Mouse (Mus musculus) hindbrain, embryonic 13.5 days (tissue): Measurements from ENCODE around the gene Efna1. TPM values are rescaled to one million over a fixed set of nuclear protein-coding genes. Genes with fewer than 3 reads are reported as not detected.
A peak's percentile ranks its signal among the peaks of the same experiment; 100 is the strongest.

ENCODE experiments used
- ATAC-seq: fragments of 200-750 bp; cut with Nextera tagmentation; 2 replicates; pipeline ENCODE4 v1.8.0; 2017; ENCODE audit warnings: moderate TSS enrichment; ENCODE audit not compliant: low FRiP score
- H3K27ac ChIP-seq: fragments of 300-500 bp; sonication (generic); 2 replicates; pipeline ENCODE4 v1.5.1; 2015; ENCODE audit warnings: inconsistent platforms, mild to moderate bottlenecking, moderate library complexity
- H3K27me3 ChIP-seq: fragments of 300-500 bp; sonication (generic); 2 replicates; pipeline ENCODE4 v1.6.1; 2015; ENCODE audit warnings: mild to moderate bottlenecking, inconsistent platforms
- H3K36me3 ChIP-seq: fragments of 300-500 bp; sonication (generic); 2 replicates; pipeline ENCODE4 v1.6.1; 2015; ENCODE audit warnings: mild to moderate bottlenecking, inconsistent platforms
- H3K4me1 ChIP-seq: fragments of 300-500 bp; sonication (generic); replicated peaks from 2 replicates; pipeline ENCODE4 v1.6.1; 2015; ENCODE audit warnings: inconsistent platforms
- H3K4me2 ChIP-seq: fragments of 300-500 bp; sonication (generic); 2 replicates; pipeline ENCODE4 v1.6.1; 2015; ENCODE audit warnings: inconsistent platforms, mild to moderate bottlenecking, moderate library complexity
- H3K4me3 ChIP-seq: fragments of 300-500 bp; sonication (generic); 2 replicates; pipeline ENCODE4 v1.5.1; 2015; ENCODE audit warnings: mild to moderate bottlenecking, inconsistent platforms
- H3K9ac ChIP-seq: fragments of 300-500 bp; sonication (generic); 2 replicates; pipeline ENCODE4 v1.6.1; 2015; ENCODE audit warnings: mild to moderate bottlenecking, inconsistent platforms
- H3K9me3 ChIP-seq: fragments of 300-500 bp; sonication (generic); 2 replicates; pipeline ENCODE4 v1.6.1; 2016; ENCODE audit warnings: inconsistent platforms
- WGBS: fragments of 180-500 bp; shearing (Covaris S2); methylation state at CpG from one replicate; pipeline ENCODE4 v1.1.7; 2015; 5-methylcytosine and 5-hydroxymethylcytosine counted together
- polyA plus RNA-seq: library from polyadenylated mRNA; unstranded; fragments of >200 nt; fragmentation: Nextera tagmentation; extraction: Ambion mirVana; gene quantifications from 2 replicates; pipeline ENCODE4 v1.2.1, GENCODE M21; 2015

Gene Efna1
- polyA plus RNA-seq, 1 experiment from 2014 or later = 12.4 TPM

GRCm38 (mm10) chr3:89231772-89232275, 49.1 kb downstream of the Efna1 start:
- Histone ChIP-seq H3K4me1 (peaks cover 19% of the 10 kb centered on the region), H3K36me3 (peaks cover 41% of the 10 kb centered on the region), H3K4me3 (no peak overlapping the region), H3K27ac (no peak overlapping the region), H3K4me2 (no peak overlapping the region), H3K27me3 (0 out of 2 replicates have a peak, but pooled peaks cover 8% of the 10 kb centered on the region), H3K9me3 (no peaks in the 10 kb centered on the region), H3K9ac (no peak overlapping the region)
- 80% methylated on average over 16 of the region's 16 CpGs for WGBS
- ATAC-seq = no peak

GRCm38 (mm10) chr3:89231345-89231744, 49.6 kb downstream of the Efna1 start:
- H3K4me2 ChIP-seq = no peak overlapping the region
- no peak overlapping the region for H3K9ac ChIP-seq
- no peak overlapping the region for H3K27ac ChIP-seq
- no peaks in the 10 kb centered on the region for H3K9me3 ChIP-seq
- no peak overlapping the region for H3K4me3 ChIP-seq
- 81% methylated on average over 7 of the region's 7 CpGs for WGBS
- H3K27me3 ChIP-seq = 0 out of 2 replicates have a peak, but pooled peaks cover 8% of the 10 kb centered on the region
- H3K4me1 ChIP-seq = peaks cover 24% of the 10 kb centered on the region
- ATAC-seq = no peak
- H3K36me3 ChIP-seq = peaks cover 36% of the 10 kb centered on the region

GRCm38 (mm10) chr3:89230561-89230960, 50.4 kb downstream of the Efna1 start:
- Histone ChIP-seq H3K4me3 (no peak overlapping the region), H3K27me3 (0 out of 2 replicates have a peak, but pooled peaks cover 8% of the 10 kb centered on the region), H3K9me3 (no peaks in the 10 kb centered on the region), H3K27ac (no peak overlapping the region), H3K9ac (no peak overlapping the region), H3K36me3 (peaks cover 28% of the 10 kb centered on the region), H3K4me2 (no peak overlapping the region), H3K4me1 (peaks cover 32% of the 10 kb centered on the region)
- 84% methylated on average over 2 of the region's 2 CpGs for WGBS
- no peak for ATAC-seq

- no peak overlapping the region for H3K9ac ChIP-seq
- 0 out of 2 replicates have a peak, but pooled peaks cover 8% of the 10 kb centered on the region for H3K27me3 ChIP-seq
- ATAC-seq = no peak
- peaks cover 15% of the 10 kb centered on the region for H3K36me3 ChIP-seq
- H3K4me3 ChIP-seq = no peak overlapping the region
- 66% methylated on average over 4 of the region's 4 CpGs for WGBS
- no peaks in the 10 kb centered on the region for H3K9me3 ChIP-seq
- peak overlapping the region; percentile 68 for H3K4me2 ChIP-seq
- peaks cover 44% of the 10 kb centered on the region for H3K4me1 ChIP-seq
- H3K27ac ChIP-seq = no peak overlapping the region
These were observed 51.7 kb downstream of the Efna1 start for GRCm38 (mm10) chr3:89229276-89229675.

GRCm38 (mm10) chr3:89228836-89229235, 52.1 kb downstream of the Efna1 start, which contains the start of gene Muc1:
Muc1 (plus strand) TSS chr3:89229057.
- Histone ChIP-seq H3K4me3 (peak within 1 kb of the TSS; percentile 49), H3K9me3 (no peaks in the 10 kb centered on the region), H3K4me2 (peak within 1 kb of the TSS; percentile 68), H3K27me3 (0 out of 2 replicates have a peak, but pooled peaks cover 8% of the 10 kb centered on the region), H3K36me3 (peaks cover 11% of the 10 kb centered on the region), H3K4me1 (peaks cover 49% of the 10 kb centered on the region), H3K9ac (peak within 1 kb of the TSS; percentile 78), H3K27ac (peak within 1 kb of the TSS; percentile 92)
- WGBS = 29% methylated on average over 10 of the region's 10 CpGs
- ATAC-seq = no peak

- no peaks in the 10 kb centered on the region for H3K9me3 ChIP-seq
- peak overlapping the region; percentile 92 for H3K27ac ChIP-seq
- ATAC-seq = 0 out of 2 replicates have a peak, but pooled peaks have one; percentile 5
- WGBS = under 1% methylated on average over 20 of the region's 20 CpGs
- peaks cover 55% of the 10 kb centered on the region for H3K4me1 ChIP-seq
- H3K4me3 ChIP-seq = peak overlapping the region; percentile 49
- 0 out of 2 replicates have a peak, but pooled peaks cover 8% of the 10 kb centered on the region for H3K27me3 ChIP-seq
- peak overlapping the region; percentile 68 for H3K4me2 ChIP-seq
- H3K9ac ChIP-seq = peak overlapping the region; percentile 78
- H3K36me3 ChIP-seq = peaks cover 6% of the 10 kb centered on the region
These were observed 52.8 kb downstream of the Efna1 start for GRCm38 (mm10) chr3:89228180-89228549.

- Histone ChIP-seq H3K36me3 (peaks cover 7% of the 10 kb centered on the region), H3K9ac (peak overlapping the region; percentile 78), H3K9me3 (no peaks in the 10 kb centered on the region), H3K4me2 (peak overlapping the region; percentile 68), H3K4me3 (peak overlapping the region; percentile 49), H3K4me1 (peaks cover 62% of the 10 kb centered on the region), H3K27me3 (0 out of 2 replicates have a peak, but pooled peaks cover 8% of the 10 kb centered on the region), H3K27ac (peak overlapping the region; percentile 92)
- ATAC-seq = peak; percentile 56
- 2% methylated on average over 41 of the region's 41 CpGs for WGBS
These were observed 53.4 kb downstream of the Efna1 start for GRCm38 (mm10) chr3:89227307-89228179.

GRCm38 (mm10) chr3:89226900-89227299, 54.0 kb downstream of the Efna1 start, which contains the start of gene Mtx1:
Mtx1 (minus strand) TSS chr3:89227088.
- H3K36me3 ChIP-seq = peaks cover 7% of the 10 kb centered on the region
- H3K27ac ChIP-seq = peak within 1 kb of the TSS; percentile 92
- peak within 1 kb of the TSS; percentile 68 for H3K4me2 ChIP-seq
- ATAC-seq = peak; percentile 0
- peaks cover 62% of the 10 kb centered on the region for H3K4me1 ChIP-seq
- H3K9me3 ChIP-seq = no peaks in the 10 kb centered on the region
- H3K27me3 ChIP-seq = 0 out of 2 replicates have a peak, but pooled peaks cover 8% of the 10 kb centered on the region
- peak within 1 kb of the TSS; percentile 49 for H3K4me3 ChIP-seq
- H3K9ac ChIP-seq = peak within 1 kb of the TSS; percentile 78
- WGBS = 2% methylated on average over 20 of the region's 21 CpGs

- Histone ChIP-seq H3K4me1 (peaks cover 62% of the 10 kb centered on the region), H3K4me3 (peak overlapping the region; percentile 49), H3K27ac (peak overlapping the region; percentile 92), H3K4me2 (peak overlapping the region; percentile 68), H3K9me3 (no peaks in the 10 kb centered on the region), H3K9ac (peak overlapping the region; percentile 78), H3K27me3 (0 out of 2 replicates have a peak, but pooled peaks cover 8% of the 10 kb centered on the region), H3K36me3 (peaks cover 11% of the 10 kb centered on the region)
- WGBS = 8% methylated on average over 11 of the region's 11 CpGs
- ATAC-seq = no peak
These were observed 54.6 kb downstream of the Efna1 start for GRCm38 (mm10) chr3:89226361-89226760.

GRCm38 (mm10) chr3:89225918-89226317, 55.0 kb downstream of the Efna1 start:
- Histone ChIP-seq H3K9me3 (no peaks in the 10 kb centered on the region), H3K4me1 (peaks cover 64% of the 10 kb centered on the region), H3K4me2 (peak overlapping the region; percentile 68), H3K27ac (peak overlapping the region; percentile 92), H3K9ac (peak overlapping the region; percentile 78), H3K4me3 (peak overlapping the region; percentile 49), H3K27me3 (0 out of 2 replicates have a peak, but pooled peaks cover 8% of the 10 kb centered on the region), H3K36me3 (peaks cover 12% of the 10 kb centered on the region)
- ATAC-seq = peak; percentile 68
- WGBS = 5% methylated on average over 4 of the region's 4 CpGs

GRCm38 (mm10) chr3:89225321-89225815, 55.6 kb downstream of the Efna1 start:
- 25% methylated on average over 12 of the region's 12 CpGs for WGBS
- Histone ChIP-seq H3K27me3 (0 out of 2 replicates have a peak, but pooled peaks cover 8% of the 10 kb centered on the region), H3K27ac (peak overlapping the region; percentile 92), H3K9me3 (no peaks in the 10 kb centered on the region), H3K4me2 (peak overlapping the region; percentile 68), H3K36me3 (peaks cover 12% of the 10 kb centered on the region), H3K9ac (peak overlapping the region; percentile 78), H3K4me1 (peaks cover 66% of the 10 kb centered on the region), H3K4me3 (peak overlapping the region; percentile 49)
- ATAC-seq = no peak

- H3K9me3 ChIP-seq = no peaks in the 10 kb centered on the region
- peaks cover 72% of the 10 kb centered on the region for H3K4me1 ChIP-seq
- peak overlapping the region; percentile 68 for H3K4me2 ChIP-seq
- H3K4me3 ChIP-seq = peak overlapping the region; percentile 49
- H3K9ac ChIP-seq = peak overlapping the region; percentile 78
- peaks cover 12% of the 10 kb centered on the region for H3K36me3 ChIP-seq
- 35% methylated on average over 11 of the region's 11 CpGs for WGBS
- 0 out of 2 replicates have a peak, but pooled peaks cover 8% of the 10 kb centered on the region for H3K27me3 ChIP-seq
- no peak for ATAC-seq
- H3K27ac ChIP-seq = peak overlapping the region; percentile 92
These were observed 56.1 kb downstream of the Efna1 start for GRCm38 (mm10) chr3:89224796-89225195.
